Mouse (Mus musculus) CD8-positive naive resting alpha-beta T cell, adult 2 months (primary cell): ENCODE results near the gene Tnfrsf19.

ENCODE experiments used
- DNase-seq, 2 experiments: peaks; one replicate each; pipeline ENCODE4 v3.0.0; 2022; ENCODE audit warnings: low read depth in 2 of 2, low spot score in 2 of 2

Tnfrsf19 gene

GRCm38 (mm10) chr14:61046091-61046681 is at the start of gene Tnfrsf19:
Gene Tnfrsf19 (minus strand): TSS chr14:61046490.
- peak; percentile 79 to 81 for DNase-seq

GRCm38 (mm10) chr14:61092073-61092472 is 45.8 kb upstream of the Tnfrsf19 start:
- no peak for DNase-seq

DNA sequence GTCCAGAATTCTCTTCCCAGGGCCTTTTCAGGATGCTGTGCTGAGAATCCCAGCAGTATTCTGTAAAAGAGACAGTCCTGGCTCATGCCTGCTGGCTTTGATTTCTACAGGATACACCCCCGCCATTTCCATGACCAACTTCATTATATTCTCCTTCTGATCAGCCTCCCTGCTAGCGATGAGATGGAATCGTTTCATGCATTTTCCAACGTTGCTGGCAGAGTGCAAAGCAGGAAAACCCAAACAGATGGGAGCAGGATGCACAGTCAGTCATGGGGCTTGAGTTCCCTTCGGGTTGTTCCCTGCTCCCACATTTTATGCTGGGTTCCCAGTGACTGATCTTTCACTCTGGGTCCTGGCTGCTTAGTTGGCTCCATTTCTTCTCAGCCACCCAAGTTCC is 44.7 kb upstream of the Tnfrsf19 start:
- DNase-seq = no peak

DNA sequence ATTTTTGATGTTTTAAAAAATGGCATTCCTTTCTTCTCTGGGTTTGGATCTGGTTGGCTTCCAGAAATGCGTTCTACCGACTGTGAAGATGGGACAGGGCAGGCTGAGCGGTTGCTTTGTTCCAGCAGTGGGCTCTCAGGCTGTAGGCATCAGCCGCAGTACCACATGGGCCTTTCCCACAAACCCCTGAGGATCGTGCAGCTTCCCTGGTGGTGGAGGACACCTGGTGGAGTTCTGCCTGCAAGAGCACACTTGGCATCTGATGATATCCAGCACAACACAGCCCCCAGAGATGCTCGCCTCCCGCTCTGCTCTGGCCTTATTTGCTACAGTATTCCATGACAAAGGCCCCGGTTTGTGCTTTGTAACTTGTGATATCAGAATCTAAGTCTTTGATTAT is 41.9 kb upstream of the Tnfrsf19 start:
- DNase-seq = no peak

DNA sequence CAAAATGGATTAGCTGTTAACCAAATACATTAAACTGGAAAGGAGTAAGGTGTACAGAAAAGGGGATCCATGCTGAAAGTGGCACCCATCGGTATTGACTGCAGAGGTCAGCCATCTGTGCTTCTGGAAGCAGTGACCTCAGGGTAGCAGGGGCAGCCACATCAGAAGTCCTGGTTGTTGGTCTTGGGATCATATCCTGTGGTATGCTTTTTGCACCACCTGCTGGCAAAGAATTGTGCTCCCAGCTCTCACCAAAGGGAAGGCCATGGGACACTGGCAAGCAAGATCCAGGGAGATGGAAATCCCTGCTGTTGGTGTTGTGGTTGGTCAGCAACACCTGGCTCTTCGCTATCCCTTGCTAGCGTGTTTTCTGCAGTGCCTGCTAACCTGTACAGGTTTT is 39.0 kb upstream of the Tnfrsf19 start:
- no peak for DNase-seq

DNA sequence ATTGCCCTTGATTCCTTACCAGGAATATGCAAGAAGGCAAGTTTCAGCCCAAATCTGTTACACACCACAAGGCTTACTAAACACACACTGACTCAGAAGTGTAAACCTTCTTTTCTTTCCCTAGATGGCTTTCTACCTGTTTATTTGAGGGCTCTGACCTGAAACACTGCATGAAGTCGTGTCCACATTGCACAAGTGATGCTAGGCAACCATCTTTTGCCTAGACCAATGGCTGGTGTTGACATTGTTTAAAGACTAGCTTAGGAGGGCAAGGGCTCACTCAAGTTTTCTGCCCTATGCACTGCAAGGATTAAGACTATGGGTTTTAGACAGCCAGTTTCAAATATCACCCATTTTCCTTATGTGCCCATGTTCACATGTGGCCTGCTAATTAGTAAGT is 23.3 kb upstream of the Tnfrsf19 start:
- DNase-seq = no peak

DNA sequence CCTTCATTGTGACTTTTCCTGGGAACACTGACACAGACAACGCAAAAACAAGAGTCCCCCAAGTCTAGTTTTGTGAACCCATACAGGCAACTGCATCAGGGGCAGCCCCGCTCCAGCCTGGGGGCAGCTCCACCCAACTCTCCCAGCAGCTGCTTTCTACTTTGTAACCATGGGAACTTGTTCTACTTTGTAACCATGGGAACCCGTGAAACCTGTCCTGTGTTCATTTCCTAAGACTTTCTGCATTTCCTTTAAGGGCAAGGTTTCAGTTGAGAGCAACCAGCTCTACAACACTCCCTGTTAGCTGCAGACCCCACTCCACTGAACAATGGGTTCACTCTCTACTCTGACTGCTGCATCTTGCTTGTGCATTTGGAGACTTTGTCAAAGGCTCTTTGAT is 15.4 kb upstream of the Tnfrsf19 start:
- DNase-seq = no peak

- DNase-seq = no peak
Observed at GRCm38 (mm10) chr14:61059316-61059945, 13.1 kb upstream of the Tnfrsf19 start.

- peak in 1 of 2 experiments; percentile 32 for DNase-seq
Observed at GRCm38 (mm10) chr14:61056962-61057361, 10.7 kb upstream of the Tnfrsf19 start.

DNA sequence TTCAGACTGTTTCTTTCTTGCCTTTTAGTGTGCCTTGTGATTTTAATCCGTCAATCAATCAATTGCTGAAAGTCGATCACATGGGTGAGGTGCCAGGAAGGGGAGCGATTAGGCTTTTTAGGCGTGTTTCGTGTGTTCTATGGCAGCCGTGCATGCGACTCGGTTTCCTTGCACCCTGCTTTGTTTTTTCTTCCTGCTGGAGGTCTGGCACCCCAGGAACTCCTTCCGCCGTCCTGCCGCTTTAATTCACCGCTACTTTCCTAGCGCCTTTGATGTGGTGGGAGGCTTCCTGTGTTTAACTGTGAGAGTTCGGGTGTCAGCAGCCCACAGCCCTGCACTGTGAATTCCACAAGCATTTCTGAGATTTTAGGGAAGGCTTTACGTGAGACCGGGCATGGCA is 10.2 kb upstream of the Tnfrsf19 start:
- peak; percentile 45 to 70 for DNase-seq

GRCm38 (mm10) chr14:61055864-61056263 is 9.6 kb upstream of the Tnfrsf19 start:
- DNase-seq = no peak

DNA sequence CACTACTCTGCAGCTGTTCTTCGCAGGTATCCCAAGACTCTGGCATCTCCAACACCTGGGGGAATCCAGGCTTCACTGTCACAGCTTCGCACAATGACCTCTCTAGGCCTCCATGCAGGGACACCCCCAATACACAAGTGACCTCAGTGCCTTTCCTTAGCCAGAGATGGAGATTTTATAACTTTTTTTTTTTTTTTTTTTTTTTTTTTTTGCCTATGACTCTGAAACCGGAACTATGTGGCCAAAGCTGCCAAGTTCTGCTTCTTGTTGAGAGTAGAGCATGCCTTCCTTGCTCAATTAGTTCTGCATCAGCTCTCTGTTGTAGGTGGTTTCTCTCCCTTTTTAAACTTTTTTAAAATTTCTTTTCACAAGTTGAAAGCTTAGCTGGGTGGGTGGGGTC is 5.9 kb upstream of the Tnfrsf19 start:
- DNase-seq = no peak

DNA sequence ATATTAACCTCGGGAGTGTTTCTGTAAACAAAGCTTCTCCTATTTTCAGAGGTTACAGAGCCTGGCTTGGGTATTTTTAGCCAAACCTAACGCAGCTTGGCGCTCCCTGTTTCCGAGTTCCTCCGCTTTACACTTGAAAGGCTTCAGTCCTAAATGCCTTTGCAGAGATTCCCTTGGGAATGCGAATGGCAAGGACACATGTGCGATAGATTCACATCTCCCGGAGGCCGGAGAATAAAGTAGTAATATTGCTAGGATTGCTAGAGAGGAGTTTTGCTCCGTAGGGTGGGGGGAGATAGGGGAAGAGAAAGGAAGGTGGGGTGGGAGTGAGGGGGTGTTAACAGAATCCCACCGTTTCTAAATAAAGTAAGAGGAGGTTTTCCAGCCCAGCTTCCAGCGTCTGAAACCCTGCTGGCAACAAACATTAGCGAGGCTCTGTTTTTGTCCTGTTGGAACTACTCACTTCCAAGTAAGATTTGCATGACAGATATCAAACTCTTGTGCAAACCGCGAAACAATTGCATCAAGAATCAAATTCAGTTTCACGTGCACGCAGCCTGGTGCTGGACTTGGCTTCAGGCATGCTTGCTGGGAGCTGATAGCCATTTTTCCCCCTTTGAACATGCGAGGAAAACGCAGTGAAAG is 722 bp downstream of the Tnfrsf19 start:
- no peak for DNase-seq

GRCm38 (mm10) chr14:61044316-61044715 is 2.0 kb downstream of the Tnfrsf19 start:
- DNase-seq = no peak

DNA sequence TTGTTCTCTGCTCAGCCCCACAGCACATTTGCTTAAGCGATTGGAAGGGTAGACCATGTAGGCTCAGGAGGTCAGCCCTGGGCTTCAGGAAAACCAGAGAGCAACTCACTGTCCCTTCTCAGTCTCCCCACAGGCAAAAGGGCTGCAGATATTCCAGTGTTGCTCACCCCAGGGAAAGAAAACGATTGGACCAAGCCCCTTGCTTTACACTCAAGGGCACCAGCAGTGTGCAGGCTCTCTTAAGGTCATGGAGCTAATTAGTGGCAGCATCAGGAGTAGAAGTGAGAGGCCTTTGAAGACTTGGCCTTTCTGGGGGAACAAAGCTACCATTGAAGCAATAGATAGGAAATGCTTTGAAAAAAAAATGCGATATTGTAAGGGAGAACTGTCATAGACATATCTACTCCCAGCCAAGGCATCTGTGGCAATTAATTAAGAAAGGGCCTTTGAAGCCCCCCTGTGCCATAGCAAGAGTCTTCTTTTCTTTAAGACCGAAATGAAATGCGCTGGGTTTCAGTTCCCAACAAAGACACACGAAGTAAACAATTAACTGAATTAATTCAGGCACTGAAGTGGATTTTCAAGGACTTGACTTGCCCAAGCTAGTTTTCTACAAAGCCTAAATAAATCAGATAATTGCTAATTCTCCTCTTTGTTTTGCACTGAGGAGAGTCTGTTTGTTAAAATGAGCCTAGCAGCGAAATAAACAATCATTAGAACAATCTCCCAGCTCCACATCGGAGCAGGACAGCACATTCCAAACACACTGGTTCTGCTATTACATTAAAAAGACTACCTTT is 2.6 kb downstream of the Tnfrsf19 start:
- no peak for DNase-seq

DNA sequence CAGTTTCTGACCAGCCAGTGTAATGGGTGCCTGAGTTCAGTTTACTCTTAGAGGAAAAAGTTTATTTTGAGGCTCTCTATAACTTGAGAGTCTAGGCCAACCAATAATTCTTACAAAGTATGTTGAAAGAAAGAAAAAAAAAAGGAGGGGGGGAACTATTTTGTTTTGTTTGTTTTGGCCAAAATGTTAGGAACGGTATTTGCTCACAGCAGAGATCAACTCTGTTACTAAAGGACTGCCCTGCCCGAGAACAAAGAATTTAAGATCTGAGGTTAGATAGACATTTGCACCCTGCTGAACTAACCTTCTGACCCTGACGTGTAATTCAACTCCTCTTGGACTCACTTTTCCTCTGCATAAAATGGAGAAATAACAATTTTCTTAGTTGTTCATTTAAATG is 4.0 kb downstream of the Tnfrsf19 start:
- DNase-seq = no peak

GRCm38 (mm10) chr14:61040236-61040635 is 6.1 kb downstream of the Tnfrsf19 start:
- DNase-seq = no peak

DNA sequence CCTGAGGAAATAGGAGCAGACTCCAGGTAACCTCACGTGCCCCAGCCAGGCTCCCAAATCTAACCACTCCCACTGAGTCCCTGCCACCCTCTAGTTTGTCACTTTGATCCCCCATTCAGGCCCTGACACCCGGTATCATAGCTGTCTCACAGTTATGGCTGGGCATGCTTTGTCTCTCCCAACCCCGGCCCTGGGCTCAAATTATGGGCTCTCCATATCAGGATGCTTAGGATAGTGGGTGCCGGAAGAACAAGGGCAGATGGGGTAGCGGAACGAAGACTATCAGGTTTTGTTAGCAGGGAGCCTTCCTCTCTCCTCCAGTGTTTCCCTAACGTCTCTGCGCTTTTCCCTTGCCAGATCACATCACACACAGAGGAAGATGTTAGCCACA is 8.2 kb downstream of the Tnfrsf19 start:
- no peak for DNase-seq

GRCm38 (mm10) chr14:61037321-61038081 is 8.8 kb downstream of the Tnfrsf19 start:
- no peak for DNase-seq

- no peak for DNase-seq
Observed at GRCm38 (mm10) chr14:61030366-61030765, 15.9 kb downstream of the Tnfrsf19 start.

- DNase-seq = no peak
Observed at GRCm38 (mm10) chr14:61024006-61024405, 22.3 kb downstream of the Tnfrsf19 start.
